Mouse (Mus musculus) heart, embryonic 10.5 days (tissue): Measurements from ENCODE around the gene Rad23b. TPM values are rescaled to one million over a fixed set of nuclear protein-coding genes. Genes with fewer than 3 reads are reported as not detected.

Experiments
- DNase-seq: peaks from one replicate; pipeline ENCODE4 v3.0.0-alpha.2; 2017; ENCODE audit warnings: low spot score
- H3K27ac ChIP-seq: fragments of 300-500 bp; sonication (generic); 2 replicates; pipeline ENCODE4 v1.5.1; 2016; ENCODE audit warnings: mild to moderate bottlenecking
- H3K27me3 ChIP-seq: fragments of 300-500 bp; sonication (generic); 2 replicates; pipeline ENCODE4 v1.6.1; 2016; ENCODE audit warnings: mild to moderate bottlenecking; ENCODE audit not compliant: poor library complexity, insufficient read depth, severe bottlenecking
- H3K36me3 ChIP-seq: fragments of 300-500 bp; sonication (generic); 2 replicates; pipeline ENCODE4 v1.6.1; 2016; ENCODE audit warnings: mild to moderate bottlenecking, moderate library complexity
- H3K4me1 ChIP-seq: fragments of 300-500 bp; sonication (generic); 2 replicates; pipeline ENCODE4 v1.6.1; 2016; ENCODE audit warnings: mild to moderate bottlenecking
- H3K4me3 ChIP-seq: fragments of 300-500 bp; sonication (generic); 2 replicates; pipeline ENCODE4 v1.5.1; 2016; ENCODE audit warnings: mild to moderate bottlenecking, moderate library complexity
- H3K9me3 ChIP-seq: fragments of 300-500 bp; sonication (generic); 2 replicates; pipeline ENCODE4 v1.6.1; 2016; ENCODE audit warnings: mild to moderate bottlenecking, moderate library complexity
- whole genome bisulfite sequencing: fragments of 180-500 bp; shearing (Covaris S2); methylation state at CpG from one replicate; pipeline ENCODE4 v1.1.7; 2016; 5-methylcytosine and 5-hydroxymethylcytosine counted together
- polyA plus RNA-seq: library from polyadenylated mRNA; unstranded; fragments of >200 nt; fragmentation: Nextera tagmentation; extraction: Ambion mirVana; gene quantifications from 2 replicates; pipeline ENCODE4 v1.2.1, GENCODE M21; 2016

Rad23b gene
- polyA plus RNA-seq, 1 experiment from 2014 or later = 85.9 TPM

GRCm38 (mm10) chr4:55339388-55339787, 10.5 kb upstream of the Rad23b start:
- Histone ChIP-seq H3K4me3 (no peak overlapping the region), H3K27me3 (no peaks in the 10 kb centered on the region), H3K9me3 (no peaks in the 10 kb centered on the region), H3K27ac (no peak overlapping the region), H3K36me3 (no peaks in the 10 kb centered on the region), H3K4me1 (no peaks in the 10 kb centered on the region)
- no peak for DNase-seq
- WGBS = 75% methylated on average over 4 of the region's 4 CpGs

GRCm38 (mm10) chr4:55341797-55342196, 8.0 kb upstream of the Rad23b start:
- Histone ChIP-seq H3K27me3 (no peaks in the 10 kb centered on the region), H3K36me3 (no peaks in the 10 kb centered on the region), H3K4me3 (no peak overlapping the region), H3K4me1 (no peaks in the 10 kb centered on the region), H3K27ac (no peak overlapping the region), H3K9me3 (no peaks in the 10 kb centered on the region)
- WGBS = 83% methylated on average over 1 of the region's 1 CpGs
- no peak for DNase-seq

DNA sequence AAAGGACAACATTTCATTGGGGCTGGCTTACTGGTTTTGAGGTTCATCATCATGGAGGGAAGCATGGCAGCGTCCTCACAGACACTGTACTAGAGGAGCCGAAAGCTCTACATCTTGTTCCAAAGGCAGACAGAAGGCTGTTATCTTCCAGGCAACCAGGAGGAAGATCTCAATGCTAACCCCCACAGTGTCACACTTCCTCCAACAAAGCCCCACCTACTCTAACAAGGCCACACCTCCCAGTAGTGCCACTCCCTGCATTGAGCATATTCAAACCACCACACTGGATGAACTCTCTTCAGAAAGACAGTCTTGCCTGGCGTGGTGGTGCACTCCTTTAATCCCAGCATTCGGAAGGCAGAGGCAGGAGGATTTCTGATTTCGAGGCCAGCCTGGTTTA, 7.2 kb upstream of the Rad23b start:
- 82% methylated on average over 5 of the region's 5 CpGs for WGBS
- no peak overlapping the region for H3K27ac ChIP-seq

DNA sequence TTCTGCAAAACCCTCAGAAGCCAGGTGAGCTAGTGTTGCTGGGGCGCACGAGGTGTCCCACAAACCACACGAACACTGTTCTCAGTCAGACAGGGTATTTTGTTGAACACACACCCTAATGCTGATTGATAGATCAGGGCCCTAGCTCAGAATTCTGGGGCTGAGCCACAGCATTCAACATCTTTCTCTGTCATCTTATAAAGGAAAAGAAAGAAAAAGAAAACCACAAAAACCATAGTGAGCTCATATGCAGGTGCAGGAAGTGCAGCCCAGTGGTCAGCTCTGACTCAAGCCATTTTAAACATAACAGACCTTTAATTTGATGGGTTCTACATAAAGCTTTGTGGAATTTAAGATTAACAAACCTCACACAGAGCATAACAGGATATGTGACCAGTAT, 6.6 kb upstream of the Rad23b start:
- Histone ChIP-seq H3K4me3 (no peak overlapping the region), H3K27me3 (no peaks in the 10 kb centered on the region), H3K9me3 (no peaks in the 10 kb centered on the region), H3K27ac (no peak overlapping the region), H3K4me1 (peaks cover 3% of the 10 kb centered on the region), H3K36me3 (no peaks in the 10 kb centered on the region)
- WGBS = 89% methylated on average over 3 of the region's 3 CpGs
- DNase-seq = no peak

More for the DNA sequence above, 7.2 kb upstream of the Rad23b start:
- H3K27me3 ChIP-seq = no peaks in the 10 kb centered on the region
- no peaks in the 10 kb centered on the region for H3K36me3 ChIP-seq
- no peaks in the 10 kb centered on the region for H3K9me3 ChIP-seq
- H3K4me3 ChIP-seq = no peak overlapping the region
- H3K4me1 ChIP-seq = no peaks in the 10 kb centered on the region
- DNase-seq = no peak

DNA sequence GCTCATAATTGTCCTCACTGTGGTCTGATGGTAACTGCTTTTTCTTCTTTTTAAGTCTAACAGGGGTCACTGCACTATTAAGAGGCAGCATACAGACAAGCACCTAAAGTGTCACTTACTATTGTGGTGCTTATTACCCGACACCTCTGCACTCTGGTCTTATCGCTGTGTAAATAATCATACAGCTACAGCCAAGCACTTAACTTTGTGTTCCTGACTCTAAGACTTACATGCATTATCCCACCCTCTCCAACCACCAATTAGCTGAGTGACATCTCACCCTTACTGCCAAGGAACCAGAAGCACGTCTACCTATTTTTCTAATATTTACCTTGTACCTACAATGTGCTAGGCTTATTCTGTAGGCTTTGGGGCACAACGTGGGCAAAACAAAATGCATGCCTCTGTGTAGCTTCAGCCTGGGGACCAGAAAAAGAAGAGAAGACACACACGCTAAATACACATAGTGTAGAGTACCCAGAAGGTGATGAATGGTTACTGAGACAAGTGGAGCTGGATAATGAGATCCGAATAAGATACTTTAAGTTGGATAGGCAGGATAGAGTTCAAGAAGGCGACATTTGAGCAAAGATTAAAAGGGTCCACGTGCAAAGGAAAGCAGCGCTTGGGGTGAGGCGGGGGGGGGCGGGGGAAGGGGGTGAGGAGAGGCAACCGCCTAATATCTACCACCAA, 938 bp upstream of the Rad23b start:
- peak overlapping the region; percentile 82 for H3K4me3 ChIP-seq
- no peak for DNase-seq
- H3K27me3 ChIP-seq = no peaks in the 10 kb centered on the region
- peaks cover 20% of the 10 kb centered on the region for H3K4me1 ChIP-seq
- 5% methylated on average over 12 of the region's 12 CpGs for WGBS
- no peaks in the 10 kb centered on the region for H3K9me3 ChIP-seq
- H3K27ac ChIP-seq = peak overlapping the region; percentile 98
- no peaks in the 10 kb centered on the region; the same call in 1 of the 2 replicates for H3K36me3 ChIP-seq

DNA sequence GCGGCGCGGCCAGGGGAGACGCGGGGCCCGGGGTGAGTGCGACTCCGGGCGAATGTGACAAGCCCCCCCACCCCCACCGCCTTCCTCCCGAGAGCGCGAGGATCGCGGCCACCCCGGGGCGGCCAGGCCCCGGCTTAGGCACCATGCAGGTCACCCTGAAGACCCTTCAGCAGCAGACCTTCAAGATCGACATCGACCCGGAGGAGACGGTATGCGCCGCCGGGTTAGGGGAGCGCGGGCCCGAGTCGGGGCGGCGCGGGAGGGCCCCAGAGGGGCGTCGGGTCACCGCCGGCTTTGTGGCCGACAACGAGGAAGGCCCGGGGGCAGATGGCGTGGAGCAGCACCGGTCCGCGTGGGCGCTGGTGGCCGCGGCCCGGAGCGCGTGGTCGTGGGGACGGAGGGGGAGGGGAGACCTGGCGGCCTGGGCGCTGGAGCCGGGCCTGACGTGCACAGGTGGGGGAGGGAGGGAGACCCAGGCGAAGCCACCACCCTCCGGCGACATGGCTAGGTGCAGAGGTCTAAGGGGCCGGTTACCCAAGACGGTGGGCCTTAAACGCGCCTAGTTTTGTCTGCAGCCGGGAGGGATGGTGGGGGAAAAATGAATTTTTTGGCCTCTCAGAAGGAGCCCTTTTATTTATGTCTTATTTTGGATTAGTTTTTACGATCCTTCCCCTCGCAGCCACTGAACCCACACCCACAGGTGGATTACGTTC, 532 bp downstream of the Rad23b start:
- H3K27ac ChIP-seq = peak overlapping the region; percentile 98
- peak; percentile 85 for DNase-seq
- H3K9me3 ChIP-seq = no peaks in the 10 kb centered on the region
- H3K27me3 ChIP-seq = no peaks in the 10 kb centered on the region
- peaks cover 25% of the 10 kb centered on the region for H3K4me1 ChIP-seq
- peak overlapping the region; percentile 82 for H3K4me3 ChIP-seq
- H3K36me3 ChIP-seq = no peaks in the 10 kb centered on the region; the same call in 1 of the 2 replicates
- 0% methylated on average over 62 of the region's 66 CpGs for WGBS

- peak overlapping the region; percentile 82 for H3K4me3 ChIP-seq
- peaks cover 25% of the 10 kb centered on the region for H3K4me1 ChIP-seq
- peaks cover 4% of the 10 kb centered on the region for H3K36me3 ChIP-seq
- no peaks in the 10 kb centered on the region for H3K9me3 ChIP-seq
- no peaks in the 10 kb centered on the region for H3K27me3 ChIP-seq
- H3K27ac ChIP-seq = peak overlapping the region; percentile 98
- WGBS = 17% methylated on average over 12 of the region's 12 CpGs
- DNase-seq = no peak
Observed at GRCm38 (mm10) chr4:55351037-55351436, 1.2 kb downstream of the Rad23b start.

GRCm38 (mm10) chr4:55351860-55352259, 2.0 kb downstream of the Rad23b start:
- Histone ChIP-seq H3K4me3 (peak overlapping the region; percentile 82; the same call in 1 of the 2 replicates), H3K36me3 (peaks cover 12% of the 10 kb centered on the region), H3K4me1 (peaks cover 25% of the 10 kb centered on the region), H3K27ac (no peak overlapping the region), H3K27me3 (no peaks in the 10 kb centered on the region), H3K9me3 (no peaks in the 10 kb centered on the region)
- no peak for DNase-seq

GRCm38 (mm10) chr4:55354038-55354437, 4.2 kb downstream of the Rad23b start:
- Histone ChIP-seq H3K4me3 (no peak overlapping the region), H3K9me3 (no peaks in the 10 kb centered on the region), H3K27me3 (no peaks in the 10 kb centered on the region), H3K36me3 (peaks cover 17% of the 10 kb centered on the region), H3K27ac (no peak overlapping the region), H3K4me1 (peaks cover 17% of the 10 kb centered on the region)
- WGBS = 96% methylated on average over 1 of the region's 1 CpGs
- no peak for DNase-seq

- Histone ChIP-seq H3K9me3 (no peaks in the 10 kb centered on the region), H3K4me3 (no peak overlapping the region), H3K27me3 (no peaks in the 10 kb centered on the region), H3K27ac (no peak overlapping the region), H3K36me3 (peaks cover 28% of the 10 kb centered on the region), H3K4me1 (peaks cover 12% of the 10 kb centered on the region)
- DNase-seq = no peak
- WGBS = 100% methylated on average over 1 of the region's 1 CpGs
Observed at GRCm38 (mm10) chr4:55355845-55356244, 6.0 kb downstream of the Rad23b start.

DNA sequence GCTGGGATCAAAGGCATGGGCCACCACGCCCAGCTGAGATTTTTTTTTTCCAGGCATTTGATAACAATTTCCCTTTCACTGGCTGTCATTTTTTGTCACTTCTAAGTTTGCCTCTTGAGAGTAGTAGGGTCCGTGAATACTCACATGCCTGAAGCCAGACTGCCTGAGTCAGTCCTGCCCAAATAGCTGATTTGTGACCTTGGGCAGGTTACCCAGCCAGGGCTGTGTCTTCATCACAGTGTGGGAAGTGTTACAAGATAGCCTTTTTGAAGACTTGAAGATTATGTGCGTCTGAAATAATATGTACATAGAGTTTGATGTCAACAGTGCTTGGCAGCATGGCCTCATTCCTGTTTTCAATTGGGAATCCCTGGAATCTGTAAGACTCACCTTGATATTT, 6.9 kb downstream of the Rad23b start:
- no peak overlapping the region for H3K4me3 ChIP-seq
- H3K27ac ChIP-seq = no peak overlapping the region
- DNase-seq = no peak
- H3K27me3 ChIP-seq = no peaks in the 10 kb centered on the region
- H3K9me3 ChIP-seq = no peaks in the 10 kb centered on the region
- H3K36me3 ChIP-seq = peaks cover 28% of the 10 kb centered on the region
- 73% methylated on average over 3 of the region's 3 CpGs for WGBS
- peaks cover 12% of the 10 kb centered on the region for H3K4me1 ChIP-seq

DNA sequence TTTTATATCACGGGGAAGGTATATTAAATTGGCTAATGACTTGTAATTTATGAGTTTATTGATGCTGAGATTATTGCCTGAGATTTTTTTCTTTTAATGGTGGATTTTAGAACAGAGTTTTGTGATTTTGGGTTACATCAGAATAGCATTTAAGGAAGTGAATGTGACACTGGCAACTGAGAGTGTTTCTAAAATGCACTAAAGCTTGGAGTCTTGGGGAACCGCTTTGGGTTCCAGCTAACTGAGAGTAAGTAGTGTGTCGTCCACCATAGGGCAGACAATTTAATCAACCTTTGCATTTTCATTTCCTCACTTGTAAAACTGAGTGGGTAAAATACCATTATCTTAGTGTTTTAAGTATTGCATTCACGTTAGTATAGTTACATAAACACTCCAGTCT, 14.0 kb downstream of the Rad23b start:
- no peaks in the 10 kb centered on the region for H3K9me3 ChIP-seq
- no peak overlapping the region for H3K27ac ChIP-seq
- no peaks in the 10 kb centered on the region for H3K27me3 ChIP-seq
- DNase-seq = no peak
- peaks cover 24% of the 10 kb centered on the region for H3K36me3 ChIP-seq
- WGBS = 97% methylated on average over 4 of the region's 4 CpGs
- H3K4me3 ChIP-seq = no peak overlapping the region
- no peaks in the 10 kb centered on the region for H3K4me1 ChIP-seq

DNA sequence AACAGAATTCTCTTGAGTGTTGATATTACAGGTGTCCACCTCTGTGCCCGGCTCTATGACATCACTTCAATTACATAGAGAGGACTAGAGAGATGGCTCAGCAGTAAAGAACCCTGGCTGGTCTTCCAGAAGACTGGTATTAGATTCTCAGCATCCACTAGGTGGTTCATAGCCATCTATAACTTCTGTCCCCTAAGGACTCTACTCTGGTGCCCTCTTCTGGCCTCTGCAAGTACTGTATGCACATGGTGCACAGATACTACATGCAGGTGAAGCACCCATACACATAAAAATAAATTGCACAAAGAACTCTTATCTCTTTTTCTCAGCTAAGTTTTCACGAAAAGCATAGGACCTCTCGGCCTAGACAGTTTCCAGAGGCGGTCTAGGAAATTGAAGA, 14.5 kb downstream of the Rad23b start:
- Histone ChIP-seq H3K4me1 (no peaks in the 10 kb centered on the region), H3K27ac (no peak overlapping the region), H3K9me3 (no peaks in the 10 kb centered on the region), H3K36me3 (peaks cover 26% of the 10 kb centered on the region), H3K27me3 (no peaks in the 10 kb centered on the region), H3K4me3 (no peak overlapping the region)
- no peak for DNase-seq
- WGBS = 87% methylated on average over 4 of the region's 4 CpGs
